Mouse (Mus musculus) ES-E14 (cell line): ENCODE data around the gene Robo2.

Experiments
- HCFC1 ChIP-seq: IDR thresholded peaks from 2 replicates; pipeline ENCODE4 v1.6.1; 2012; ENCODE audit warnings: low read length, inconsistent platforms, borderline replicate concordance; ENCODE audit not compliant: insufficient read depth
- ZC3H11A ChIP-seq: IDR thresholded peaks from 2 replicates; pipeline ENCODE4 v1.6.1; 2012; ENCODE audit warnings: low read depth, mild to moderate bottlenecking, inconsistent platforms, low read length, borderline replicate concordance
- ZNF384 ChIP-seq: IDR thresholded peaks from 2 replicates; pipeline ENCODE4 v1.6.1; 2012; ENCODE audit warnings: low read depth, low read length, inconsistent platforms

DNA sequence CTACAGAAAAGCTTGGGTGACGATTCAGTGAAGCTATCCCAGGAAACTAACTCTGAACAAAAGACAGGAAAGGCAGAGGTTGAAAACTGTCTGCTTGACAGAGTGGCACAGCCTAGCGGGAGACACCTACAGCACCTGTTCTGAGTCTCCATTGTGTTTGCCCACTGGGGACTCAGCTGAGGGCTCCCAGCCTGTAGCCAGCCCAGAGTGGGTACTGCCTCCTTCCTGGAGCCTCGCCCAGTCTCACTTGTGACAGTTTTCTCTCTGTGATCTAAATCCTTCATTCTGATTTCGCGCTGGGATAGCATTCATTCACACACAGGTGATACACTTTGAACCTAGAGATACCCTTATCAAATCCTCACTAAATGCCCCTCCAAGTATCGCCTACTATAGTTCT lies 1.5 kb downstream of the Robo2 start:
- no peak for TF ChIP-seq ZC3H11A
- TF ChIP-seq HCFC1: no peak
- no peak for TF ChIP-seq ZNF384
